Mouse (Mus musculus) fat pad, adult 2 months (tissue): ENCODE results near the gene Znrf1.

Experiments used
- DNase-seq: peaks from one replicate; pipeline ENCODE4 v3.0.0-alpha.2; 2011; ENCODE audit warnings: low read depth, low spot score; ENCODE audit errors: extremely low read depth

Gene Znrf1

DNA sequence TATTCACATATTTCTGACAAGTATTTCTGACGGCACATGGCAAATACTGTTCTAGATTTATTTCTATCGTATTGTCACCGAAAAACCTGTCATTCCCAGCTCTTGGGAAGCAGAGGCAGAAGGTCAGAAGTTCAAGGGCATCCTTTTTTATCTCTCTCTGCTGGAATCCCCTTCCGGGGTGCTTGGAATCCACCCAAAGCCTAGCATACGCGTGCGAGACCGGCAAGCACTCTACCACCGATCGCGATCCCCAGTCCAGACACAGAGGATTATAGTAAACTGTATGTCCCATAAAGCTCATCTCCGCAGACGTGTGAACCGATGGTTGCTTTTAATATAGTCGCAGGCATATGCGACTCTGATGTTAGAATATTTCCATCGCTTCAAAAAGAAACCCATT is 4.3 kb upstream of the Znrf1 start:
- no peak for DNase-seq

- no peak for DNase-seq
Measured at GRCm38 (mm10) chr8:111533503-111533902, 2.4 kb upstream of the Znrf1 start.

DNA sequence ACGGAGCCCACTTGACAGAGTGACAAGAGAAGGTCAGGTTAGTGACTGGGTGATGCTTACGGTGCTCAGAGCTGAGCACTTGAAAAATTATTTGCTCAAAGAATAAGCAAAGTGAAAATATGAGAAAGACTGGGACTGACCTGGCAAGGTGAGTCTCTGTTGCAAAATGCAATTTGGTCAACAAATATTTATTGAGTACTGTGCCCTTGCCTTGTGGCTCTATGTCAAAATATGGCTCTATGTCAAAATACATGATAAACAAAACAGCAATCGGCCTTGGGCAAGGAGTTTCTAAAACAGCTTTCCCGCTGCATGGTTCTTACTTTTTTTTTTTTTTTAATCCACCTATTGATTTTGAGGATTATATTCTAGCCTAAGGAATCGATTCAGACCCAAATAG is 406 bp upstream of the Znrf1 start:
- DNase-seq: no peak

- no peak for DNase-seq
Measured at GRCm38 (mm10) chr8:111536978-111537764, 1.3 kb downstream of the Znrf1 start.

DNA sequence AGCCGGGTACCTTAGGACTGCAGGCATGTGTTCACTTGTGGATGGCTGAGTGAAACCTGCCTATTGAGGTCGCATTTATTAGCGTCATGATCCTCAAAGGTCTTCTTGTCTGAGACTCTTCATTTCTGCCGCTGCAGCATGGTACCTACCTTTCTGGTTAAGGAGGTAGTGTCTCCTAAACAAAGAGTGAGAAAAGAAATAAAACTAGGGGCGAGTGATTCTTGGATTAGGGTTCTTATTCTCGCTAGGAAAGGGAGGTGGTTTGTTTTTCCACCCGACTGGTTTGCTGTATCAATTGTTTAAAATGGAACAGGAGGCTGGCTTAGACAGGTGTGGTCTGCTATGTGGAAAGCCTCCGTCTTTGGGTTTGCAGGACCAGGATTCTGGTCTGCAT is 1.9 kb downstream of the Znrf1 start:
- no peak for DNase-seq

DNA sequence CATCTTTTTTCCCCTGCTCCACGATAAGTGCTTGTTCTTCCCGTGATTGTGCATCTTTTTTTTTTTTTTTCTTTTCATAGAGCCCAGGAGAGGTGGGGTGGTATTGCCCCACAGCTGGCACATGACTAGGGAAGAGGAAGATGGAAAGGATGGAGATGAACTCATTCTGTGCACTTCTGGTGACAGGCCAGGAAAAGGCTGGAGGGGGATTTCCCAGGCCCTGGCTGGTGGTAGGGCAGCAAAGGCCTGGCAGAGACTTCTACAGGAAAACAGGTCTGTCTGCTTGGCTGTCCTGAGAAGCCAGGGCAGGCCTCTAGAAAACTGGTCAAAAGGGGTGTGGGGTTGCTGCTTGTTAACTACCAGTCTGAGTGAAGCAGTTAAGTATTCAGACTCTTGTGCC is 2.3 kb downstream of the Znrf1 start:
- no peak for DNase-seq

GRCm38 (mm10) chr8:111539422-111540076 is 3.7 kb downstream of the Znrf1 start:
- no peak for DNase-seq

GRCm38 (mm10) chr8:111543712-111544380 is 7.9 kb downstream of the Znrf1 start:
- no peak for DNase-seq

DNA sequence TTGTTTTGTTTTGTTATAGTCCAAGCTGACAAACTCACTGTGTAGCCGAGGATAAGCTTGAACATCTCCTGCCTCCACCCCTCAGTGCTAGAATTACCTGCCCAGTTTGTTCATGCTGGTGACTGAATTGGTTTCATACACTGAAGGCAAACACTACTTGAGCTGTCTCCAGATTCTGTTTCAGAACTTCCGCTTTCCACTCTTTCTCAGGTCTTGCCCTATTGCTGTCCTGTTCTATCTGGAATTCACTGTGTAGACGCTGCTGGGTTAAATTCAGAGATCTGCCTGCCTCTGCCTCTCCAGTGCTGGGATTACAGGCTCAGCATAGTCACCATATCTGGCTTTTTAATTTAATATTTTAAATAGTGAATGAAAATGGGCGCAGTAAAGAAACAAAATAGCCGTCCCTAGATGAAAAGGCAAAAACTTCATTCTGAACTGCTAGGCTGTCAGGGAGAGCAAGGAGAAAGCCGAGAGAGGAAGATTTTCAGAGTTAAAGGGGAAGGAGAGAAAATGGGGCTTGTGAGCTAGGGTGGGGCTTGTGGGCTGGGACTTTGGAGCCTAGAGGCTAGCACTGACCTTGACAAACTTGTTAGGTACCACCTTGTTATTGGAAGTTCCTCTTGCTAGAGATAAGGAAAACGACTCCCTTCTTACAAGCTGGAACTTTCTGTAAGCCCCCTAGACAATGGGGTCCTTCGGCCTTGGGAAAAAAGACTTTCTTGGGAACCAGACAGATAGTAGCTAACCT is 9.7 kb downstream of the Znrf1 start:
- no peak for DNase-seq

GRCm38 (mm10) chr8:111547144-111547543 is 11.2 kb downstream of the Znrf1 start:
- DNase-seq: no peak

GRCm38 (mm10) chr8:111548201-111548600 is 12.3 kb downstream of the Znrf1 start:
- no peak for DNase-seq

DNA sequence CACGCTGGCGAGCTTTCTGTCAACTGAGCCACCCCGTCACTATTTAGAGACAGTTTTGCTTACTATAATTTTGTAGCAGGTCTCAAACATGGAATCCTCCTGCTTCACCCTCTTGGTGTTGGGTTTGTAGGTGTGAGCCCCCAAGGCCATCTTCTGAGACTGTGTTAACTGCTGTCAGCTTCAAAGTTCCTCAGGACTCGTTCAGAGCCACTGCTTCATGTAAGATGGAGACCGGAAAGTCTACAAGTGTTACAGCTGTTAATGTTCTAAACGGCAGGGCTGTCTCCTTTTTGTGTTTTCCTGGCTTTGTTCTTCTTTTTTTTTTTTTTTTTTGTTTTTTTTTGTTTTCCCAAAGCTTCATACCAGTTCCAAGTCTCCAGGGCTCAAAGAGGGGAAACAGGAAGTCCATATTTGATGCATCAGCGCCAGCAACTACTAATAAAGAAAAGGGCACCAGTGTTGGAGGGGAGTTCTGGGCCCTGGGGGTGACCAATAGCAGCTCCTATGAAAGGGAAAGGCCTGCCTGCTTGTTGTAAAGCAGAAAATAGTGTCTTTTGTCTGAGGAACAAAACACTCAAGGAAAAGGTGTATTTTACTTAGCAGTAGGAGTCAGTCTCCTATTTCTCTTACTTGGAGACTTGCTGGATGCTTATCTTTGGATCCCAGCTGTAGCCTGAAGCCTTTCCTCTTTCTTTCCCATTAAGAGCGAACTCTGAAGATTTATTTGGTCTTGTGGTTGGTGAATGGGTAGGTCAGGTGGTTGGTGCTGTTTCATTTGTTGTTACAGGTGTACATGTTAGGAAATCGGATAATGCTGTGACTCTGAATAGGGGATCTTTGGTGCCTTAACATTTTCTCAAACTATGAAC is 14.3 kb downstream of the Znrf1 start:
- DNase-seq: no peak

GRCm38 (mm10) chr8:111551511-111552130 is 15.7 kb downstream of the Znrf1 start:
- DNase-seq: no peak

DNA sequence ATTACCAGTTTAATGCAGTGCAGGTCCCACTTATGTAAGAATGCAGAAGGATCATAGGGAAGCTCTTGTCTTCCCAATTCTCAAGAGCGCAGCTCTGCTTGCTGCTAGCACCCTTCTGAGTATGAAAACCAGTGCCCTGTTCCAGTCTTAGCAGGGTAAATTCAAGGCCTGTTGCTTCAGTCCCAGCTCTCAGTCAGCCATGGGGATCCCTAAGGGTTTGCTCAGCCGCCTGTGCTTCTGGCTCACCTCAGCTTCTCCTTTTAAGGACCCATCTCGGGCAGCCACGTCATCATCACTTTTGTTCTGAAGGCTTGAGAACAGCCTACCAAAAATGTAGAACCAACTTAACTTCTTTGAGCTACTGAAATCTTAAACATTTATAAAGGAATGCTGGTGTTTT is 25.9 kb downstream of the Znrf1 start:
- DNase-seq: no peak

DNA sequence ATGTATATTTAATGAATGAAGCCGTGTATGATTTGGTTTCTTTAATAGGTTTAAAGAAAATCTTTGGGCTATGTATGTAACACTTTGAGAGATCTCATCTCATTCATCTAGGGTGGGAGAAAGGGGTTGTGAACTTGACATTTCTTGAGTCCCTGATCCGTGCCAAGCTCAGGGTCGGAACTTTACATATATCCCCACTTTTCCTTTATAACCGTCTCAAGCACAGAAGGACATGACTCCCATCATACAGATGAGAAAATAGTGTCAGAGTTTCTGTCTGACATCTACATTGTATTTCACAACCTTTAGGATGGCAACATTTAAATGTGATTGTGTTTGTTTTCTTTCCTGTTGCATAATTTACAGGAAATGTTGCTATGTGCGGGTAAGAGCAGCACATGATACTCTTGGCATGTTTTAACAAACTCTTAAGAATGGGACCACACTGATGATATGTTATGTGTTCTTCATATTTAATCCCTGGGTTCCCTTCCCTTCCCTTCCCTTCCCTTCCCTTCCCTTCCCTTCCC is 26.4 kb downstream of the Znrf1 start:
- DNase-seq: no peak

DNA sequence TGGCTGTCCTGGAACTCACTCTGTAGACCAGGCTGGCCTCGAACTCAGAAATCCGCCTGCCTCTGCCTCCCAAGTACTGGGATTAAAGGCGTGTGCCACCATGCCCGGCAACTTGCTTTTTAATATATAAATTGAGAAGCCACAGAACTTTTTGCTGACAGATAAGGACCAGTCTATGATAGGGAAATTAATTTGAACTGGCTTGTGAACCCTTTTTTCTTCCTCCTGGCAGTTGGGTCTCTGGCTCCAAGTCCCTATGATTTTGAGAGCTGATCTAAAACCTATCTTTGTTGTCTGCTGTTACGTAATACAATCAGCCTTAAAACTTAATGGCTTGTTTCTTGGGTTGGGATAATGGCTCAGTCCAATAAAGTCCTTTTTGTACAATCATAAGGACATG is 27.2 kb downstream of the Znrf1 start:
- no peak for DNase-seq

- DNase-seq: no peak
Measured at GRCm38 (mm10) chr8:111563687-111564086, 27.8 kb downstream of the Znrf1 start.

DNA sequence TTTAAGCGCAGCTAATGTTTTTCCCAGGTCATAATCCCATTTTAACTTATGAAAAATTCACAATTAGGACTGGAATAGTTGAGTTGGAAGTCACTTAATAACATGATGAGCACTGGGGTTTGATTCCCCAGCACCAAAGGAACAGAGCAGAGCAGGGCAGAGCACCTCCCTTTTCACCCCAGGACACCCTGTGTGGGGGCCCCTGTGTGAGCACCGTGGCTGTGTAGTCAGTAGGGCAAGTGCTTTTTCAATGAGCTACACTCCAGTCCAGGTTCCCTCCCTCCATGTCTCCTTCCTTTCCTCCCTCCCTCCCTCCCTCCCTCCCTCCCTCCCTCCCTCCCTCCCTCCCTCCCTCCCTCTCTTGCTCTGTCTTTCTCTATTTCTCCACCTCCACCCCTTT is 28.2 kb downstream of the Znrf1 start:
- DNase-seq: no peak

DNA sequence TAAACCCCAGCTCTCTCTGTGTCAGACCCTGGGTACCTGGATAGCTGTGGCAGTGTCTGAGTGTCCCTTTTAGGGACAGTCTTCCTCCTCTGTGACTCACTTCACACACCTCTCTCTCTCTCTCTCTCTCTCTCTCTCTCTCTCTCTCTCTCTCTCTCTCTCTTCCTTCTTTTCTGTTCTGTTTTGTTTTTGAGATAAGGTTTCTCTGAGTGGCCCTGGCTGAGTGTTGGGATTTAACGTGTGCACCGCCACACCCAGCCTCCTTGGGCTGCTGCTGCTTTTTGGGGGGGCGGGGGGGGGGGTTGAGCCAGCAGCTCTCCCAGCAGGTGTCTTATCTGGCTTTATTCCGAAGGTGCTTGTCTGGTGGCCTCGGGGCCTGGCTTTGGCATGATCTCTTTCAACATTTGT is 29.9 kb downstream of the Znrf1 start:
- no peak for DNase-seq

GRCm38 (mm10) chr8:111566326-111566725 is 30.4 kb downstream of the Znrf1 start:
- no peak for DNase-seq
